In the genomic region with DNA sequence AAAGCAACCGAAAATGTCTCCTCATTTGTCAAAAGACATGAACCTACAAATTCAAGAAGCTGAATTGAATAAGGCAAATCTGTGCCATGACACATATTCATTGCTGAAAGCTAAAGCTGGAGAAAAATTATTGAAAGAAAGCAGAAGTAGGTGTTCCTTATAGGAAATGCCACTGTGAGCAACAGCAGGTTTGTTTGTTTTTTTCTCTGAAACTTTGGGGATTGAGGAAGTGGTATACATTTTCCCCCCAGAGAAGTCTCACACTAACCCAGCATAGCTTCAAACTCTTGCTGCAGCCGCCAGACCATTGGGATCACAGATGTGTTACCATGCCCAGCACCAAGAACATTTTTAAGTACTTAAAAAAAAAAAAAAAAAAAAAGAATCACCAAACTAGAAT, we compare ENCODE assay signal across 26 mouse cellular contexts. TPM values are rescaled to one million over a fixed set of nuclear protein-coding genes. Genes with fewer than 3 reads are reported as not detected.
A peak's percentile ranks its signal among the peaks of the same experiment; 100 is the strongest.
DNase-seq lines count a peak whose midpoint lies in the region; ATAC-seq and TF ChIP-seq lines count a peak whose summit lies in the region.
"Had no signal": no experiment of that assay in that cellular context is flagged by ENCODE, and none has a peak within 500 bp of the region (broad histone marks: within the 10 kb centered on the region; RNA-seq: fewer than 3 reads in every experiment).

No protein-coding gene starts in this region.

- no peak overlapping the region for H3K4me3 ChIP-seq in liver, embryonic 11.5 days (ENCODE audit: low read depth, low read length)
- no peak overlapping the region for H3K4me3 ChIP-seq in liver, embryonic 12.5 days
- no peak overlapping the region for H3K4me3 ChIP-seq in kidney, adult 2 months (ENCODE audit: insufficient read depth, low read depth, low read length)
- H3K4me3 ChIP-seq: embryonic facial prominence, embryonic 12.5 days; embryonic facial prominence, embryonic 15.5 days; heart, embryonic 12.5 days; heart, embryonic 15.5 days; hindbrain, embryonic 12.5 days; hindbrain, embryonic 15.5 days had no signal

- DNase-seq in liver, embryonic 11.5 days (ENCODE audit: low spot score), result peak; percentile 10
- DNase-seq in testis, postnatal 14 days (ENCODE audit: low spot score), result no peak
- no peak for DNase-seq in natural killer cell, adult 2 months (ENCODE audit: low spot score in 2 of 2)
- DNase-seq in kidney, adult 2 months, result no peak
- DNase-seq: adrenal gland, adult 2 months; adrenal gland, postnatal 25 days; cerebellum, adult 18-20 months; cerebellum, adult 9-10 months; cerebellum, postnatal 14 days; forebrain, postnatal 0 days; gastrocnemius, postnatal 10 days; gastrocnemius, postnatal 36 days; heart, adult 18-20 months; heart, postnatal 10 days; heart, postnatal 4 days had no signal

- no peaks in the 10 kb centered on the region for H3K27me3 ChIP-seq in liver, embryonic 11.5 days (replicated peaks; ENCODE audit: control insufficient read depth, insufficient read depth, low read length)
- H3K27me3 ChIP-seq in liver, embryonic 12.5 days (replicated peaks), result no peaks in the 10 kb centered on the region
- no peaks in the 10 kb centered on the region for H3K27me3 ChIP-seq in kidney, adult 2 months (replicated peaks; ENCODE audit: control insufficient read depth, insufficient read depth, low read length)
- H3K27me3 ChIP-seq: embryonic facial prominence, embryonic 12.5 days; embryonic facial prominence, embryonic 15.5 days; heart, embryonic 12.5 days; heart, embryonic 15.5 days; hindbrain, embryonic 12.5 days; hindbrain, embryonic 15.5 days had no signal

- no peak for TF ChIP-seq POLR2A in kidney, adult 2 months (IDR thresholded peaks at IDR 0.05; ENCODE audit: low read depth, low read length)

- H3K4me2 ChIP-seq in liver, embryonic 11.5 days, result no peak overlapping the region
- H3K4me2 ChIP-seq in liver, embryonic 12.5 days, result no peak overlapping the region
- H3K4me2 ChIP-seq: embryonic facial prominence, embryonic 12.5 days; embryonic facial prominence, embryonic 15.5 days; heart, embryonic 12.5 days; heart, embryonic 15.5 days; hindbrain, embryonic 12.5 days; hindbrain, embryonic 15.5 days had no signal

- H3K27ac ChIP-seq in liver, embryonic 11.5 days (ENCODE audit: low read depth, low read length), result no peak overlapping the region
- H3K27ac ChIP-seq in liver, embryonic 12.5 days, result no peak overlapping the region
- H3K27ac ChIP-seq in kidney, adult 2 months (ENCODE audit: insufficient read depth, low read depth, low read length), result no peak overlapping the region
- H3K27ac ChIP-seq: embryonic facial prominence, embryonic 12.5 days; embryonic facial prominence, embryonic 15.5 days; heart, embryonic 15.5 days; hindbrain, embryonic 12.5 days; hindbrain, embryonic 15.5 days had no signal

- no peak for TF ChIP-seq CTCF in kidney, adult 2 months (conservative IDR thresholded peaks at IDR 0.05; ENCODE audit: insufficient read depth, insufficient read length, low read depth, low read length)

- H3K36me3 ChIP-seq in liver, embryonic 11.5 days (ENCODE audit: control insufficient read depth, insufficient read depth, low read length), result no peaks in the 10 kb centered on the region
- no peaks in the 10 kb centered on the region for H3K36me3 ChIP-seq in liver, embryonic 12.5 days
- H3K36me3 ChIP-seq in kidney, adult 2 months (ENCODE audit: control insufficient read depth, insufficient read depth, low read length), result no peaks in the 10 kb centered on the region
- H3K36me3 ChIP-seq: embryonic facial prominence, embryonic 12.5 days; embryonic facial prominence, embryonic 15.5 days; heart, embryonic 12.5 days; heart, embryonic 15.5 days; hindbrain, embryonic 12.5 days; hindbrain, embryonic 15.5 days had no signal

- no peaks in the 10 kb centered on the region for H3K9me3 ChIP-seq in liver, embryonic 11.5 days (ENCODE audit: control insufficient read depth, low read length)
- H3K9me3 ChIP-seq in liver, embryonic 12.5 days (replicated peaks), result no peaks in the 10 kb centered on the region
- H3K9me3 ChIP-seq: embryonic facial prominence, embryonic 12.5 days; embryonic facial prominence, embryonic 15.5 days; heart, embryonic 12.5 days; heart, embryonic 15.5 days; hindbrain, embryonic 12.5 days; hindbrain, embryonic 15.5 days had no signal

- 66% methylated on average over 2 of the region's 2 CpGs for WGBS in liver, embryonic 11.5 days
- 40% methylated on average over 2 of the region's 2 CpGs for WGBS in liver, embryonic 12.5 days (ENCODE audit: insufficient replicate concordance)
- WGBS in kidney, adult 2 months, result 91% methylated on average over 2 of the region's 2 CpGs

- H3K4me1 ChIP-seq in liver, embryonic 11.5 days (replicated peaks; ENCODE audit: control insufficient read depth, insufficient read depth, low read length), result no peaks in the 10 kb centered on the region
- no peaks in the 10 kb centered on the region for H3K4me1 ChIP-seq in liver, embryonic 12.5 days
- H3K4me1 ChIP-seq in kidney, adult 2 months (ENCODE audit: control insufficient read depth, insufficient read depth, low read length), result no peaks in the 10 kb centered on the region
- H3K4me1 ChIP-seq: embryonic facial prominence, embryonic 12.5 days; embryonic facial prominence, embryonic 15.5 days; heart, embryonic 12.5 days; heart, embryonic 15.5 days; hindbrain, embryonic 12.5 days; hindbrain, embryonic 15.5 days had no signal

- ATAC-seq in liver, embryonic 11.5 days (replicated peaks; ENCODE audit: low FRiP score), result no peak
- no peak for ATAC-seq in liver, embryonic 12.5 days
- ATAC-seq in granulocyte monocyte progenitor cell, adult 5-6 weeks (replicated peaks; ENCODE audit: poor library complexity, severe bottlenecking), result peak; percentile 98
- peak; percentile 87 for ATAC-seq in megakaryocyte progenitor cell, adult 5-6 weeks (replicated peaks; ENCODE audit: poor library complexity)
- ATAC-seq: CD4-positive, CD25-positive, alpha-beta regulatory T cell, adult 4 months; forebrain, embryonic 14.5 days; forebrain, postnatal 0 days had no signal

- H3K9ac ChIP-seq in liver, embryonic 11.5 days (ENCODE audit: low read depth, low read length), result no peak overlapping the region
- H3K9ac ChIP-seq in liver, embryonic 12.5 days, result no peak overlapping the region
- H3K9ac ChIP-seq: embryonic facial prominence, embryonic 12.5 days; embryonic facial prominence, embryonic 15.5 days; forebrain, postnatal 0 days; heart, embryonic 12.5 days; heart, embryonic 15.5 days; hindbrain, embryonic 12.5 days; hindbrain, embryonic 15.5 days had no signal

RNA-seq across cellular contexts. Expression of gene Rmnd5a, which starts 12.4 kb away (rescaled TPM):
- 9.4 and 10.0 TPM in 2 replicates for polyA plus RNA-seq in liver, embryonic 11.5 days (2014; fragmentation: Nextera tagmentation; extraction: Ambion mirVana)
- polyA plus RNA-seq in liver, embryonic 12.5 days (2016; fragmentation: Nextera tagmentation; extraction: Ambion mirVana), result 11.6 and 12.3 TPM in 2 replicates
- total RNA-seq in granulocyte monocyte progenitor cell, adult 5-6 weeks (2014; fragmentation: Nextera tagmentation), result 29.0 and 39.8 TPM in 2 replicates
- 54.4 TPM in 2 replicates for total RNA-seq in granulocyte monocyte progenitor cell, adult 5-6 weeks (2017)
- 35.1 and 39.9 TPM in 2 replicates for total RNA-seq in megakaryocyte progenitor cell, adult 5-6 weeks (2015)
- total RNA-seq in megakaryocyte progenitor cell, adult 5-6 weeks (2017), result 37.9 and 46.7 TPM in 2 replicates
- 33.6 and 40.3 TPM in 2 replicates for polyA plus RNA-seq in kidney, adult 2 months (2012; rRNA removed)

RNA-seq across cellular contexts. Expression of gene Rnf103, which starts 40.9 kb away (rescaled TPM):
- 13.6 and 13.7 TPM in 2 replicates for polyA plus RNA-seq in liver, embryonic 11.5 days (2014; fragmentation: Nextera tagmentation; extraction: Ambion mirVana)
- 11.0 and 11.2 TPM in 2 replicates for polyA plus RNA-seq in liver, embryonic 12.5 days (2016; fragmentation: Nextera tagmentation; extraction: Ambion mirVana)
- 7.1 and 8.6 TPM in 2 replicates for total RNA-seq in granulocyte monocyte progenitor cell, adult 5-6 weeks (2014; fragmentation: Nextera tagmentation)
- total RNA-seq in granulocyte monocyte progenitor cell, adult 5-6 weeks (2017), result 7.3 and 10.6 TPM in 2 replicates
- total RNA-seq in megakaryocyte progenitor cell, adult 5-6 weeks (2015), result 11.7 and 14.9 TPM in 2 replicates
- 10.8 and 12.4 TPM in 2 replicates for total RNA-seq in megakaryocyte progenitor cell, adult 5-6 weeks (2017)
- polyA plus RNA-seq in kidney, adult 2 months (2012; rRNA removed), result 12.6 and 15.1 TPM in 2 replicates

Comparison
In these comparisons a context has a peak if more than half of its experiments do, and no peak if none do; other contexts are left out.
1. ATAC-seq: peak in granulocyte monocyte progenitor cell, adult 5-6 weeks (single experiment) and megakaryocyte progenitor cell, adult 5-6 weeks (single experiment); none in liver, embryonic 11.5 days (single experiment) and liver, embryonic 12.5 days (single experiment).